ENCODE assay signal across 7 mouse cellular contexts in the genomic region with DNA sequence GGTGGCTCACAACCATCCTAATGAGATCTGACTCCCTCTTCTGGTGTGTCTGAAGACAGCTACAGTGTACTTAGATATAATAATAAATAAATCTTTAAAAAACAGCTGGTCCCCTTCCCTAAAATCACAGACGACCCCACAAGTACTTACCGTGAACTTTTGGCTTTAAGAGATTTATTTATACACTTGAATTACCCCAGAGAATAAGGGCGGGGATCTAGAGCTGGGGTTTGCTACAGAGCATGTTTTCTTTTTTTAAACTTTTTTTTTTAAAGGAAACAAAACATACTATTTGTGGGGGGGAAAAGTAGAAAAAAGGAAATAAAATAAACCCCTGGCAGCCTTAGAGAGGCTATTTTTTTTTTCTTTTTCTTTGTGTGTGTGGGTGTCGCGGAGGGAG. TPM values are rescaled to one million over a fixed set of nuclear protein-coding genes. Genes with fewer than 3 reads are reported as not detected.
DNase-seq lines count a peak whose midpoint lies in the region; ATAC-seq and TF ChIP-seq lines count a peak whose summit lies in the region.

No protein-coding gene starts in this region.

- ATAC-seq in lung, embryonic 14.5 days (ENCODE audit: insufficient read depth), result no peak
- no peak for ATAC-seq in forebrain, embryonic 14.5 days
- no peak for ATAC-seq in limb, embryonic 12.5 days (ENCODE audit: insufficient number of reproducible peaks, insufficient read depth, low FRiP score, low TSS enrichment, low read depth)
- no peak for ATAC-seq in neural tube, embryonic 15.5 days (ENCODE audit: low FRiP score)

- H3K4me1 ChIP-seq in lung, embryonic 14.5 days (ENCODE audit: insufficient read depth), result no peaks in the 10 kb centered on the region; the same call in 1 of the 2 replicates
- H3K4me1 ChIP-seq in forebrain, embryonic 14.5 days (ENCODE audit: control insufficient read depth, insufficient read depth, low read length), result peaks cover 6% of the 10 kb centered on the region
- peaks cover 42% of the 10 kb centered on the region for H3K4me1 ChIP-seq in limb, embryonic 12.5 days (replicated peaks)
- peaks cover 16% of the 10 kb centered on the region for H3K4me1 ChIP-seq in neural tube, embryonic 15.5 days

- TF ChIP-seq CTCF in lung, embryonic 14.5 days (IDR thresholded peaks at IDR 0.05; ENCODE audit: low read depth), result no peak

- no peaks in the 10 kb centered on the region for H3K9me3 ChIP-seq in lung, embryonic 14.5 days (ENCODE audit: low read depth, low read length)
- no peaks in the 10 kb centered on the region for H3K9me3 ChIP-seq in forebrain, embryonic 14.5 days (replicated peaks; ENCODE audit: control insufficient read depth, low read length)
- H3K9me3 ChIP-seq in limb, embryonic 12.5 days, result no peaks in the 10 kb centered on the region
- no peaks in the 10 kb centered on the region for H3K9me3 ChIP-seq in neural tube, embryonic 15.5 days (replicated peaks)

- peak overlapping the region; percentile 97 for H3K27ac ChIP-seq in lung, embryonic 14.5 days (ENCODE audit: low read depth)
- peak overlapping the region; percentile 75 for H3K27ac ChIP-seq in forebrain, embryonic 14.5 days (ENCODE audit: low read depth, low read length)
- H3K27ac ChIP-seq in limb, embryonic 12.5 days, result peak overlapping the region; percentile 95
- peak overlapping the region; percentile 60 for H3K27ac ChIP-seq in neural tube, embryonic 15.5 days (replicated peaks)

- H3K9ac ChIP-seq in lung, embryonic 14.5 days, result peak overlapping the region; percentile 39
- H3K9ac ChIP-seq in forebrain, embryonic 14.5 days (ENCODE audit: low read length), result peak overlapping the region; percentile 18; the same call in 1 of the 2 replicates
- H3K9ac ChIP-seq in limb, embryonic 12.5 days (replicated peaks), result no peak overlapping the region
- no peak overlapping the region for H3K9ac ChIP-seq in neural tube, embryonic 15.5 days (replicated peaks)

- H3K27me3 ChIP-seq in lung, embryonic 14.5 days (ENCODE audit: insufficient read depth, low read length), result no peaks in the 10 kb centered on the region
- no peaks in the 10 kb centered on the region for H3K27me3 ChIP-seq in forebrain, embryonic 14.5 days (replicated peaks; ENCODE audit: control insufficient read depth, insufficient read depth, low read length)
- no peaks in the 10 kb centered on the region for H3K27me3 ChIP-seq in limb, embryonic 12.5 days
- no peaks in the 10 kb centered on the region for H3K27me3 ChIP-seq in neural tube, embryonic 15.5 days (replicated peaks)

- peak overlapping the region; percentile 51 for H3K4me2 ChIP-seq in lung, embryonic 14.5 days
- peak overlapping the region; percentile 27 for H3K4me2 ChIP-seq in forebrain, embryonic 14.5 days (ENCODE audit: low read length)
- peak overlapping the region; percentile 42 for H3K4me2 ChIP-seq in limb, embryonic 12.5 days
- peak overlapping the region; percentile 46 for H3K4me2 ChIP-seq in neural tube, embryonic 15.5 days

- 10% methylated on average over 5 of the region's 5 CpGs for WGBS in lung, embryonic 14.5 days
- 15% methylated on average over 5 of the region's 5 CpGs for WGBS in forebrain, embryonic 14.5 days
- 27% methylated on average over 5 of the region's 5 CpGs for WGBS in limb, embryonic 12.5 days
- WGBS in neural tube, embryonic 15.5 days, result 29% methylated on average over 5 of the region's 5 CpGs

- DNase-seq in lung, embryonic 14.5 days, result peak; percentile 41
- DNase-seq in lung, postnatal 14 days, result no peak
- DNase-seq in forebrain, embryonic 14.5 days (ENCODE audit: low spot score), result no peak
- no peak for DNase-seq in right cerebral cortex, postnatal 4 days
- DNase-seq in left cerebral cortex, adult 18-20 months (ENCODE audit: low spot score in 2 of 2), result no peak

- peaks cover 28% of the 10 kb centered on the region for H3K36me3 ChIP-seq in lung, embryonic 14.5 days (ENCODE audit: insufficient read depth)
- H3K36me3 ChIP-seq in forebrain, embryonic 14.5 days (ENCODE audit: control insufficient read depth, insufficient read depth, low read length), result peaks cover 30% of the 10 kb centered on the region
- peaks cover 40% of the 10 kb centered on the region for H3K36me3 ChIP-seq in limb, embryonic 12.5 days
- H3K36me3 ChIP-seq in neural tube, embryonic 15.5 days, result peaks cover 22% of the 10 kb centered on the region

- H3K4me3 ChIP-seq in lung, embryonic 14.5 days (ENCODE audit: low read depth, low read length), result 0 out of 2 replicates have a peak overlapping the region, but pooled peaks have one; percentile 7
- H3K4me3 ChIP-seq in forebrain, embryonic 14.5 days (ENCODE audit: low read depth, low read length), result no peak overlapping the region
- no peak overlapping the region for H3K4me3 ChIP-seq in limb, embryonic 12.5 days (replicated peaks)
- no peak overlapping the region for H3K4me3 ChIP-seq in neural tube, embryonic 15.5 days (replicated peaks)

RNA-seq across cellular contexts. Expression of gene Tmbim6, which starts 27.4 kb away (rescaled TPM):
- 327 and 339 TPM in 2 replicates for polyA plus RNA-seq in lung, embryonic 14.5 days (2014; fragmentation: Nextera tagmentation; extraction: Ambion mirVana)
- polyA plus RNA-seq in forebrain, embryonic 14.5 days (2014; fragmentation: Nextera tagmentation; extraction: Ambion mirVana), result 230 and 247 TPM in 2 replicates
- 240 and 252 TPM in 2 replicates for polyA plus RNA-seq in limb, embryonic 12.5 days (2016; fragmentation: Nextera tagmentation; extraction: Ambion mirVana)
- polyA plus RNA-seq in neural tube, embryonic 15.5 days (2015; fragmentation: Nextera tagmentation; extraction: Ambion mirVana), result 289 and 350 TPM in 2 replicates
- total RNA-seq in left cerebral cortex, adult 18-20 months (2021), result 100 to 1,000 TPM; 331 to 338 TPM

RNA-seq across cellular contexts. Expression of gene Nckap5l, which starts 37.4 kb away (rescaled TPM):
- 11.0 and 14.4 TPM in 2 replicates for polyA plus RNA-seq in lung, embryonic 14.5 days (2014; fragmentation: Nextera tagmentation; extraction: Ambion mirVana)
- 9.1 and 12.4 TPM in 2 replicates for polyA plus RNA-seq in forebrain, embryonic 14.5 days (2014; fragmentation: Nextera tagmentation; extraction: Ambion mirVana)
- 13.6 and 14.6 TPM in 2 replicates for polyA plus RNA-seq in limb, embryonic 12.5 days (2016; fragmentation: Nextera tagmentation; extraction: Ambion mirVana)
- 12.4 and 13.0 TPM in 2 replicates for polyA plus RNA-seq in neural tube, embryonic 15.5 days (2015; fragmentation: Nextera tagmentation; extraction: Ambion mirVana)
- 10 to 100 TPM; 17.0 to 19.0 TPM for total RNA-seq in left cerebral cortex, adult 18-20 months (2021)

RNA-seq across cellular contexts. Expression of gene Fmnl3, which starts 49.8 kb away (rescaled TPM):
- 31.7 and 33.5 TPM in 2 replicates for polyA plus RNA-seq in lung, embryonic 14.5 days (2014; fragmentation: Nextera tagmentation; extraction: Ambion mirVana)
- polyA plus RNA-seq in forebrain, embryonic 14.5 days (2014; fragmentation: Nextera tagmentation; extraction: Ambion mirVana), result 3.9 and 5.6 TPM in 2 replicates
- polyA plus RNA-seq in limb, embryonic 12.5 days (2016; fragmentation: Nextera tagmentation; extraction: Ambion mirVana), result 33.6 and 40.6 TPM in 2 replicates
- 7.9 and 11.9 TPM in 2 replicates for polyA plus RNA-seq in neural tube, embryonic 15.5 days (2015; fragmentation: Nextera tagmentation; extraction: Ambion mirVana)
- total RNA-seq in left cerebral cortex, adult 18-20 months (2021), result 1 to 10 TPM; 8.5 to 9.6 TPM

RNA-seq across cellular contexts. Expression of gene Bcdin3d, which starts 54.4 kb away (rescaled TPM):
- polyA plus RNA-seq in lung, embryonic 14.5 days (2014; fragmentation: Nextera tagmentation; extraction: Ambion mirVana), result 13.2 and 16.1 TPM in 2 replicates
- 22.4 and 25.4 TPM in 2 replicates for polyA plus RNA-seq in forebrain, embryonic 14.5 days (2014; fragmentation: Nextera tagmentation; extraction: Ambion mirVana)
- polyA plus RNA-seq in limb, embryonic 12.5 days (2016; fragmentation: Nextera tagmentation; extraction: Ambion mirVana), result 18.6 and 20.2 TPM in 2 replicates
- polyA plus RNA-seq in neural tube, embryonic 15.5 days (2015; fragmentation: Nextera tagmentation; extraction: Ambion mirVana), result 17.0 and 19.0 TPM in 2 replicates
- 1 to 10 TPM; 4.6 to 4.7 TPM for total RNA-seq in left cerebral cortex, adult 18-20 months (2021)

Comparison
In these comparisons a context has a peak if more than half of its experiments do, and no peak if none do; other contexts are left out.
1. H3K9ac ChIP-seq: peak in lung, embryonic 14.5 days (single experiment) and forebrain, embryonic 14.5 days (single experiment); none in limb, embryonic 12.5 days (single experiment) and neural tube, embryonic 15.5 days (single experiment).
2. Peak in every context shown above with its lines, with median percentiles within 50 percentile points of each other: H3K27ac ChIP-seq and H3K4me2 ChIP-seq.